Mouse (Mus musculus) erythroblast, embryonic 14.5 days (primary cell): ENCODE measurements around the gene Ddb2. TPM values are rescaled to one million over a fixed set of nuclear protein-coding genes. Genes with fewer than 3 reads are reported as not detected.

ENCODE experiments used
- H3K27me3 ChIP-seq: 2 replicates; pipeline ENCODE4 v1.6.1; 2012; ENCODE audit warnings: inconsistent platforms; ENCODE audit not compliant: control insufficient read depth
- H3K36me3 ChIP-seq: 2 replicates; pipeline ENCODE4 v1.6.1; 2012; ENCODE audit warnings: mild to moderate bottlenecking, inconsistent platforms; ENCODE audit not compliant: control insufficient read depth
- H3K4me1 ChIP-seq: 2 replicates; pipeline ENCODE4 v1.6.1; 2012; ENCODE audit warnings: inconsistent platforms; ENCODE audit not compliant: control insufficient read depth
- H3K4me3 ChIP-seq: replicated peaks from 2 replicates; pipeline ENCODE3; 2012; ENCODE audit warnings: moderate library complexity, mild to moderate bottlenecking, inconsistent platforms
- H3K9me3 ChIP-seq: 2 replicates; pipeline ENCODE4 v1.6.1; 2012; ENCODE audit warnings: low read length, inconsistent platforms, mixed read lengths; ENCODE audit not compliant: control insufficient read depth
- GATA1 ChIP-seq: IDR thresholded peaks from 2 replicates; pipeline ENCODE4 v1.6.1; 2012; ENCODE audit warnings: low read length, inconsistent platforms, mixed read lengths
- TAL1 ChIP-seq: IDR thresholded peaks from 3 replicates; pipeline ENCODE4 v1.6.1; 2012; ENCODE audit warnings: low read length, inconsistent platforms, mixed read lengths
- polyA plus RNA-seq: library from polyadenylated mRNA; stranded (reverse); fragments of >175 nt; gene quantifications from 2 replicates; pipeline ENCODE4 v1.2.3, GENCODE M21; 2012

The Ddb2 gene
- polyA plus RNA-seq, 1 experiment = 0.06 TPM

GRCm38 (mm10) chr2:91268706-91269105 lies 31.9 kb upstream of the Ddb2 start:
- Histone ChIP-seq H3K36me3 (peaks cover 76% of the 10 kb centered on the region), H3K9me3 (no peaks in the 10 kb centered on the region), H3K27me3 (no peaks in the 10 kb centered on the region), H3K4me3 (no peak overlapping the region), H3K4me1 (peaks cover 44% of the 10 kb centered on the region)
- TF ChIP-seq GATA1 (no peak), TAL1 (no peak)

DNA sequence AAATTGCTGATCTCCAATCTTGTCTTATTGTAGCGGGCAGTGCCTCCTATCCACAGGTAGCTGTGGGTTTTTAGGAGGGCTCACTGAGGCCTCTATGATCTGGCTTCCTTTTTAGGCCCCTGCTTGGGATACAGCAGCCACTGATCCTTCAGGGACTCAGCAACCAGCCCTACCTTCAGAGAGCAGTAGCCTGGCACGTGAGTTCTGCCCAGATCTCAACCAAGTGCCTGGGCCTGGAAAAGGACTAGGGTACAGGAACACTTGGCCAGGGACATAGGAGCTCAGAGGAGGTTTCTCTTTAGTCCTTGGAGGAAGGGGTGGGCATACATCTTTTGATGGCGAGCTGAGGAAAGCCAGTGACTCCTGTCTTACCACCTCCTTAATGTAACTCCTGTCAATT lies 31.3 kb upstream of the Ddb2 start:
- Histone ChIP-seq H3K27me3 (no peaks in the 10 kb centered on the region), H3K9me3 (no peaks in the 10 kb centered on the region), H3K36me3 (peaks cover 73% of the 10 kb centered on the region), H3K4me1 (peaks cover 47% of the 10 kb centered on the region), H3K4me3 (no peak overlapping the region)
- TF ChIP-seq TAL1 = no peak
- no peak for TF ChIP-seq GATA1

- peaks cover 46% of the 10 kb centered on the region for H3K4me1 ChIP-seq
- TF ChIP-seq TAL1 (no peak), GATA1 (no peak)
- H3K9me3 ChIP-seq = no peaks in the 10 kb centered on the region
- peak within 1 kb of the TSS; percentile 91 for H3K4me3 ChIP-seq
- H3K36me3 ChIP-seq = peaks cover 49% of the 10 kb centered on the region
- peaks cover 12% of the 10 kb centered on the region for H3K27me3 ChIP-seq
These were observed 28.2 kb upstream of the Ddb2 start, which contains the start of gene Arfgap2 for GRCm38 (mm10) chr2:91264711-91265681. Gene Arfgap2, plus strand, starts transcription at chr2:91264974.

DNA sequence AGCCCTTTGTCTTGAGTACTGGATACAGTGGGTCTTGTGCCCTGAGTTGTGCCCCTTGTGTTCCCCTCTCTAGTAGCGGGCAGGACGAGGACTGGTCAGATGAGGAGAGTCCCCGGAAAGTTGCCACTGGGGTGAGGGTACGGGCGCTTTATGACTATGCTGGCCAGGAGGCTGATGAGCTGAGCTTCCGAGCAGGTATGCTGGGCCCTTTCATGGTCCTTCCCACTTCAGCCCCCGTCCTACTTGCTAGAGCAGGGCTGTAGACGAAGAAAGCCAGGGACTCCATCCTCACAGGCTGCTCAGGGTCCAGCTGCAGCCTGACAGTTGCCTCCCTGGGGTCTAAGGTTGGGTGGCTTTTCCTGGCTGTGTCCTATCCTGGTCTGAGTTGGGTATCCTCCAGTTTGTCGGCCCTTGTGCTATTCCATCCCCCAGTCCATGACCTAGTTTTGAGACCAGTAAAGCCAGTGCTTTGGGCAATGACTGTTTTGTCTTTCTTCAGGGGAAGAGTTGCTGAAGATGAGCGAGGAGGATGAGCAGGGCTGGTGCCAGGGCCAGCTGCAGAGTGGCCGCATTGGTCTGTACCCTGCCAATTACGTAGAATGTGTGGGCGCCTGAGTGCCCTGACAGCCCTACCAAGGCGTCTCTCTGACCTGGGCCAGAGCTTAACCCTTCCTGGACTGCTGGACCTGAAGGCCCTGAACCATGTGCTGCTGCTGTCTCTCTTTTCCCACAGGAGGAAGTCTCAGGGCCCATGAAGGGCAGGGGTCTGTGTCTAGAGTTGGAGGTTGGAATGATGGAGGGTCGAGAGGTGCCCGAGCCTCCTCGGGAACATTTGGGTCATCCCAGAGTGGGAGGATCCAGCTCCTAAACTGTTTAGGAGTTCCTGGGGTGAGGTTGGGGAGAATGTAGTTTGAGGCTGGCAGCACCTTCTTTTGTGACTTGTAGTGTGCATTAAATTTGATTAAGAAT lies 27.2 kb upstream of the Ddb2 start:
- H3K36me3 ChIP-seq = peaks cover 39% of the 10 kb centered on the region
- peaks cover 37% of the 10 kb centered on the region for H3K4me1 ChIP-seq
- no peaks in the 10 kb centered on the region for H3K9me3 ChIP-seq
- H3K4me3 ChIP-seq = peak overlapping the region; percentile 91
- H3K27me3 ChIP-seq = peaks cover 22% of the 10 kb centered on the region
- no peak for TF ChIP-seq TAL1

DNA sequence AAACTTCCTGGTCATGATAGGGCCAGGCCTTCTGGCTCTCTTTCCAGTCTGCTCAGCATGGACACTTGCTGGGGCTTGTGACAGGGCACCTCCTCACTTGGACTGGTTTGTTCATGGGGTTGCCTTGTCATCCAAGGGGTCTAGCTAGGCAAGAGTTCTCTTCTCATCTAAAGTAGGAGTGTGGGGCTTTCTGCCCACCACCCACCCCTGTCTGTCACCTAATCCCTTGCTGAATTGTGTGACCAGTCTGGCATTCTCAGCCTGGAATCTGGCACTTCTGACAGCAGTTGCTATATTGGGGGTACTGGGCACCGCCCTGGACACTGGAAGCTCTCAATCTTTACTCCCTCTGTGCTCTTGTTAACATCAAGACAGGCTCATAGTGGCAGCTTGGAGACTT lies 22.7 kb upstream of the Ddb2 start:
- H3K9me3 ChIP-seq = peaks cover 2% of the 10 kb centered on the region; the same call in 1 of the 2 replicates
- peaks cover 67% of the 10 kb centered on the region for H3K27me3 ChIP-seq
- H3K4me3 ChIP-seq = no peak overlapping the region
- H3K4me1 ChIP-seq = peaks cover 25% of the 10 kb centered on the region
- peaks cover 9% of the 10 kb centered on the region; the same call in 1 of the 2 replicates for H3K36me3 ChIP-seq
- TF ChIP-seq GATA1 (no peak), TAL1 (no peak)

DNA sequence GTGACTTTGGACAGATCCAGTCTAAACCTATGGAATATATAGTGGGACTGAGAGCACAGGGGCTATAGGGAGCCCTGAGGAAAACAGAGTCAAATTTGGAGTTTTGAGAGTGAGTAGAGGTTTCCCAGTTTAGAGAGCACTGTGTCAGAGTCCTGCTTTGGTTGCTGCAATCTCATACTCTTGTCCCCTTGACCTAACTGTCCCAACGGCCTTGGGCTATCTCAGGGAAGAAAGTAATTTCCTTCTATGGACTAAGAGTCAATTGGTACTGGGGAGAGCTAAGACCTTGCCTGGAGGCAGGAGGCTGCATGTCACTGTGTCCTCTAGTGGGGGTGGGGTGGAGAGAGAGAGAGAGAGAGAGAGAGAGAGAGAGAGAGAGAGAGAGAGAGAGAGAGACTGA lies 22.0 kb upstream of the Ddb2 start:
- H3K4me1 ChIP-seq = peaks cover 18% of the 10 kb centered on the region
- peaks cover 2% of the 10 kb centered on the region; the same call in 1 of the 2 replicates for H3K9me3 ChIP-seq
- TF ChIP-seq GATA1 = no peak
- TF ChIP-seq TAL1 = no peak
- H3K36me3 ChIP-seq = peaks cover 9% of the 10 kb centered on the region; the same call in 1 of the 2 replicates
- H3K4me3 ChIP-seq = no peak overlapping the region
- H3K27me3 ChIP-seq = peaks cover 73% of the 10 kb centered on the region

DNA sequence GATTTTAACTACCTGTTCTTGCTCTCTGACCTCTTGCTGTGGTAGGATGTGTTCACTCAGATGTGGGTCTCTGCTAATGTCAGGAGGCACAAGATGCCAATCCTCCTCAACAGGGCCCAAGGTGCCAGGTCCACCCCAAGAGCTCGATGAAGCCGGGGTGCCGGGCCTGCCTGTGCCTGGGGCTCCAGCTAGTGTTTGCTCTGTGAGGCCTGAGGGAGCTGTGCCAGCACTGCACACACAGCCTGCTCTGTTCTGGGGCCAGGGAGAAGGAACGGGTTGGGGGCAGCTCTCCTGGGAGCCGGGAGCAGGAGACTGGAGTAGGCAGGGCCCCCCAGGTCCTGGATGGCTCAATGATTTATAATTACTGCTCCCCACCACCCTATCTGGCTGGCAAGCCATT lies 21.3 kb upstream of the Ddb2 start:
- Histone ChIP-seq H3K36me3 (peaks cover 6% of the 10 kb centered on the region; the same call in 1 of the 2 replicates), H3K9me3 (peaks cover 2% of the 10 kb centered on the region; the same call in 1 of the 2 replicates), H3K4me1 (peaks cover 14% of the 10 kb centered on the region), H3K27me3 (peaks cover 81% of the 10 kb centered on the region), H3K4me3 (peak overlapping the region; percentile 53)
- TF ChIP-seq TAL1 = no peak
- TF ChIP-seq GATA1 = no peak

DNA sequence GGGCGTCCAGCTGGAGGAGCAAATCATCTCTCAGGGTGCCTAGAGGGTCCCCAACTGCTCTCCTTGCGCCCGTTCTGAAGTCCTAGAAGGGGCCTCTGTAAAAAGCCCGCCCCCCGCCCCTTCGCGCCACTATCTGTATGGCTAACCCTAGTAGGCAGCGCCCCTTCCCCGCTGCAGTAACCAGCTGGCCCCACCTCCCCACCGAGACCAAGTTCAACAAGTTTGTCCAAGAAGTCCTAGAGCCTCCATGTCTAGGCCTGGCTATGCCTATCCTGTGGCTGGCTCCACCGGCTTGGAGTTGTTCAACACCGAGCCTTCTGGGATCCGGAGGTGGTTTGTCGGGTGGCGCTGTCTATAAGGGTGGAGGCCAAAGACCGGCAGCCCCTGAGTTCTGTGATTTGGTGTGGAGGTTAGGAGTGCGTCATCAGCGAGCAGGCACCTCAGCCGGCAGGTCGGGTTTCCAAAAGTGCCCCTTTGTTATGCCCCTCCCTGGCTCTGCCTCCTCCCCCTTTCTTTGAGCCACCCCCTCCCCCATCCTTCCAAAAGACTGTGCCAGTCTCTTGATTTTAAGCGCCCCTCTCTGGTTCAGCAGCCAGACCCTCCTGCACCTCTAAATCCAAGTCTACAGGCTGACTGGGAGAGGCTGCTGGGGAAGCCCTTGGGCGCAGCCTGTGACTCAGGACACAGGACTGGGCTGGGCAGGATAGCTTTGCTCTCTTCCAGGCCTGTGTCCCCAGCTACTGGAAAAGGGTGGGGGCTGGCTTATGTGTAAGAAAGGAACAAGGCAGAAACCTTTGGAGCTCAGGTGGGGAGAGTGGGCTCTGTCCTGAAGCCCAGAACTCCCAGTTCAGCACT lies 20.6 kb upstream of the Ddb2 start:
- peaks cover 2% of the 10 kb centered on the region; the same call in 1 of the 2 replicates for H3K9me3 ChIP-seq
- H3K27me3 ChIP-seq = peaks cover 86% of the 10 kb centered on the region

More for the DNA sequence above, 20.6 kb upstream of the Ddb2 start:
- peak overlapping the region; percentile 53 for H3K4me3 ChIP-seq
- H3K36me3 ChIP-seq = no peaks in the 10 kb centered on the region; the same call in 1 of the 2 replicates
- H3K4me1 ChIP-seq = peaks cover 14% of the 10 kb centered on the region
- TF ChIP-seq TAL1 (no peak), GATA1 (no peak)
